Mouse (Mus musculus) testis, adult 2 months (tissue): ENCODE results near the gene Gfod1.

ENCODE experiments used
- CTCF ChIP-seq: fragments of 200-500 bp; IDR thresholded peaks from 2 replicates; pipeline ENCODE4 v1.5.1; 2012; ENCODE audit warnings: low read depth, mild to moderate bottlenecking, inconsistent platforms, low read length, moderate library complexity; ENCODE audit not compliant: control insufficient read depth, insufficient read depth, insufficient replicate concordance
- POLR2A ChIP-seq: fragments of 200-500 bp; IDR thresholded peaks from 2 replicates; pipeline ENCODE4 v1.6.1; 2012; ENCODE audit warnings: low read depth, mild to moderate bottlenecking, inconsistent platforms, low read length, moderate library complexity; ENCODE audit not compliant: control insufficient read depth

GRCm38 (mm10) chr13:43225161-43225560 lies 78.8 kb downstream of the Gfod1 start:
- TF ChIP-seq CTCF (peak; percentile 19; the same call in 1 of the 2 replicates), POLR2A (no peak)
